Mouse (Mus musculus) intestine, embryonic 15.5 days (tissue): Measurements from ENCODE around the gene Ehd3. TPM values are rescaled to one million over a fixed set of nuclear protein-coding genes. Genes with fewer than 3 reads are reported as not detected.
"Not testable (repeated sequence)": the region's sequence is repeated elsewhere in the genome, so short reads cannot be mapped to it uniquely, and the experiment has no call there.

Source experiments
- ATAC-seq: fragments of 200-750 bp; cut with Nextera tagmentation; 2 replicates; pipeline ENCODE4 v1.8.0; 2017; ENCODE audit warnings: moderate TSS enrichment, moderate library complexity
- H3K27ac ChIP-seq: fragments of 300-500 bp; sonication (generic); 2 replicates; pipeline ENCODE4 v1.5.1; 2015; ENCODE audit warnings: mild to moderate bottlenecking, inconsistent platforms
- H3K27me3 ChIP-seq: fragments of 300-500 bp; sonication (generic); replicated peaks from 2 replicates; pipeline ENCODE4 v1.6.1; 2015; ENCODE audit warnings: inconsistent platforms
- H3K36me3 ChIP-seq: fragments of 300-500 bp; sonication (generic); 2 replicates; pipeline ENCODE4 v1.6.1; 2015; ENCODE audit warnings: inconsistent platforms
- H3K4me1 ChIP-seq: fragments of 300-500 bp; sonication (generic); replicated peaks from 2 replicates; pipeline ENCODE4 v1.6.1; 2015; ENCODE audit warnings: inconsistent platforms
- H3K4me2 ChIP-seq: fragments of 300-500 bp; sonication (generic); replicated peaks from 2 replicates; pipeline ENCODE4 v1.6.1; 2015; ENCODE audit warnings: mild to moderate bottlenecking, inconsistent platforms
- H3K4me3 ChIP-seq: fragments of 300-500 bp; sonication (generic); replicated peaks from 2 replicates; pipeline ENCODE4 v1.5.1; 2015; ENCODE audit warnings: inconsistent platforms
- H3K9ac ChIP-seq: fragments of 300-500 bp; sonication (generic); 2 replicates; pipeline ENCODE4 v1.6.1; 2015; ENCODE audit warnings: inconsistent platforms
- H3K9me3 ChIP-seq: fragments of 300-500 bp; sonication (generic); 2 replicates; pipeline ENCODE4 v1.6.1; 2016; ENCODE audit warnings: inconsistent platforms
- WGBS: fragments of 180-500 bp; shearing (Covaris S2); methylation state at CpG from one replicate; pipeline ENCODE4 v1.1.7; 2015; 5-methylcytosine and 5-hydroxymethylcytosine counted together
- polyA plus RNA-seq: library from polyadenylated mRNA; unstranded; fragments of >200 nt; fragmentation: Nextera tagmentation; extraction: Ambion mirVana; gene quantifications from 2 replicates; pipeline ENCODE4 v1.2.1, GENCODE M21; 2015

Ehd3 gene
- polyA plus RNA-seq, 1 experiment from 2014 or later, result 6.2 TPM

- H3K36me3 ChIP-seq, result no peaks in the 10 kb centered on the region
- H3K4me3 ChIP-seq, result no peak overlapping the region
- H3K9me3 ChIP-seq, result no peaks in the 10 kb centered on the region
- WGBS, result 68% methylated on average over 4 of the region's 4 CpGs
- H3K9ac ChIP-seq, result no peak overlapping the region
- H3K4me2 ChIP-seq, result no peak overlapping the region
- no peaks in the 10 kb centered on the region for H3K27me3 ChIP-seq
- H3K27ac ChIP-seq, result no peak overlapping the region
- ATAC-seq, result no peak
- no peaks in the 10 kb centered on the region for H3K4me1 ChIP-seq
Observed at GRCm38 (mm10) chr17:73831427-73831826, 27.5 kb downstream of the Ehd3 start.

GRCm38 (mm10) chr17:73832901-73833300 lies 29.0 kb downstream of the Ehd3 start:
- no peaks in the 10 kb centered on the region for H3K36me3 ChIP-seq
- no peaks in the 10 kb centered on the region for H3K27me3 ChIP-seq
- WGBS, result 89% methylated on average over 1 of the region's 1 CpGs
- no peak overlapping the region for H3K27ac ChIP-seq
- no peak overlapping the region for H3K4me2 ChIP-seq
- no peak overlapping the region for H3K4me3 ChIP-seq
- H3K9me3 ChIP-seq, result no peaks in the 10 kb centered on the region
- ATAC-seq, result no peak
- H3K9ac ChIP-seq, result no peak overlapping the region
- H3K4me1 ChIP-seq, result no peaks in the 10 kb centered on the region

GRCm38 (mm10) chr17:73833474-73833873 lies 29.5 kb downstream of the Ehd3 start:
- 80% methylated on average over 3 of the region's 3 CpGs for WGBS
- no peak overlapping the region for H3K27ac ChIP-seq
- no peak overlapping the region for H3K4me2 ChIP-seq
- H3K27me3 ChIP-seq, result no peaks in the 10 kb centered on the region
- no peak overlapping the region for H3K4me3 ChIP-seq
- H3K4me1 ChIP-seq, result no peaks in the 10 kb centered on the region
- no peaks in the 10 kb centered on the region for H3K9me3 ChIP-seq
- ATAC-seq, result no peak; the same call in 1 of the 2 replicates
- H3K9ac ChIP-seq, result no peak overlapping the region
- no peaks in the 10 kb centered on the region for H3K36me3 ChIP-seq

- no peak overlapping the region for H3K9ac ChIP-seq
- H3K4me1 ChIP-seq, result no peaks in the 10 kb centered on the region
- 90% methylated on average over 3 of the region's 3 CpGs for WGBS
- no peak overlapping the region for H3K4me3 ChIP-seq
- no peak for ATAC-seq
- no peaks in the 10 kb centered on the region for H3K27me3 ChIP-seq
- H3K27ac ChIP-seq, result no peak overlapping the region
- H3K9me3 ChIP-seq, result no peaks in the 10 kb centered on the region
- no peaks in the 10 kb centered on the region for H3K36me3 ChIP-seq
- no peak overlapping the region for H3K4me2 ChIP-seq
Observed at GRCm38 (mm10) chr17:73836601-73837000, 32.7 kb downstream of the Ehd3 start.

- H3K4me1 ChIP-seq, result no peaks in the 10 kb centered on the region
- no peak overlapping the region for H3K27ac ChIP-seq
- H3K36me3 ChIP-seq, result no peaks in the 10 kb centered on the region
- ATAC-seq, result no peak
- WGBS, result 81% methylated on average over 4 of the region's 4 CpGs
- no peaks in the 10 kb centered on the region for H3K9me3 ChIP-seq
- no peak overlapping the region for H3K4me3 ChIP-seq
- H3K27me3 ChIP-seq, result no peaks in the 10 kb centered on the region
- no peak overlapping the region for H3K9ac ChIP-seq
- H3K4me2 ChIP-seq, result no peak overlapping the region
Observed at GRCm38 (mm10) chr17:73837244-73837643, 33.3 kb downstream of the Ehd3 start.

GRCm38 (mm10) chr17:73839086-73839835 lies 35.3 kb downstream of the Ehd3 start:
- H3K4me3 ChIP-seq, result no peak overlapping the region
- no peak overlapping the region for H3K27ac ChIP-seq
- no peak overlapping the region for H3K4me2 ChIP-seq
- no peak for ATAC-seq
- H3K36me3 ChIP-seq, result no peaks in the 10 kb centered on the region
- H3K27me3 ChIP-seq, result no peaks in the 10 kb centered on the region
- no peaks in the 10 kb centered on the region for H3K9me3 ChIP-seq
- H3K9ac ChIP-seq, result no peak overlapping the region
- no peaks in the 10 kb centered on the region for H3K4me1 ChIP-seq
- WGBS, result 61% methylated on average over 3 of the region's 3 CpGs

- H3K4me2 ChIP-seq, H3K9me3 ChIP-seq, H3K4me3 ChIP-seq, H3K36me3 ChIP-seq, H3K4me1 ChIP-seq, H3K27me3 ChIP-seq, H3K9ac ChIP-seq, ATAC-seq, H3K27ac ChIP-seq: not testable (repeated sequence)
- WGBS, result 23% methylated on average over 1 of the region's 1 CpGs
Observed at GRCm38 (mm10) chr17:73839876-73840275, 35.9 kb downstream of the Ehd3 start.

- Histone ChIP-seq H3K9ac (no peak overlapping the region), H3K4me2 (no peak overlapping the region), H3K4me1 (no peaks in the 10 kb centered on the region), H3K36me3 (no peaks in the 10 kb centered on the region), H3K27me3 (no peaks in the 10 kb centered on the region), H3K4me3 (no peak overlapping the region), H3K27ac (no peak overlapping the region), H3K9me3 (no peaks in the 10 kb centered on the region)
- WGBS, result 46% methylated on average over 1 of the region's 1 CpGs
- no peak for ATAC-seq
Observed at GRCm38 (mm10) chr17:73842963-73843362, 39.0 kb downstream of the Ehd3 start.

- no peak for ATAC-seq
- 59% methylated on average over 3 of the region's 3 CpGs for WGBS
- H3K4me2 ChIP-seq, result no peak overlapping the region
- H3K27me3 ChIP-seq, result no peaks in the 10 kb centered on the region
- H3K4me3 ChIP-seq, result no peak overlapping the region
- no peaks in the 10 kb centered on the region for H3K9me3 ChIP-seq
- H3K4me1 ChIP-seq, result no peaks in the 10 kb centered on the region
- no peak overlapping the region for H3K27ac ChIP-seq
- H3K36me3 ChIP-seq, result no peaks in the 10 kb centered on the region
- no peak overlapping the region for H3K9ac ChIP-seq
Observed at GRCm38 (mm10) chr17:73845632-73846031, 41.7 kb downstream of the Ehd3 start.

- ATAC-seq, result no peak
- WGBS, result 88% methylated on average over 1 of the region's 1 CpGs
- Histone ChIP-seq H3K27ac (no peak overlapping the region), H3K9ac (no peak overlapping the region), H3K9me3 (no peaks in the 10 kb centered on the region), H3K4me1 (no peaks in the 10 kb centered on the region), H3K36me3 (no peaks in the 10 kb centered on the region), H3K27me3 (no peaks in the 10 kb centered on the region), H3K4me2 (no peak overlapping the region), H3K4me3 (no peak overlapping the region)
Observed at GRCm38 (mm10) chr17:73847399-73847798, 43.5 kb downstream of the Ehd3 start.

GRCm38 (mm10) chr17:73853041-73853440 lies 49.1 kb downstream of the Ehd3 start:
- 62% methylated on average over 11 of the region's 11 CpGs for WGBS
- Histone ChIP-seq H3K27ac (no peak overlapping the region), H3K9me3 (no peaks in the 10 kb centered on the region), H3K4me2 (no peak overlapping the region), H3K4me3 (no peak overlapping the region), H3K4me1 (no peaks in the 10 kb centered on the region), H3K36me3 (no peaks in the 10 kb centered on the region), H3K27me3 (no peaks in the 10 kb centered on the region), H3K9ac (no peak overlapping the region)
- no peak for ATAC-seq

GRCm38 (mm10) chr17:73853717-73854116 lies 49.8 kb downstream of the Ehd3 start:
- ATAC-seq, result no peak
- Histone ChIP-seq H3K36me3 (no peaks in the 10 kb centered on the region), H3K9me3 (no peaks in the 10 kb centered on the region), H3K9ac (no peak overlapping the region), H3K4me3 (no peak overlapping the region), H3K4me1 (no peaks in the 10 kb centered on the region), H3K27ac (no peak overlapping the region), H3K4me2 (no peak overlapping the region), H3K27me3 (no peaks in the 10 kb centered on the region)
- WGBS, result 83% methylated on average over 4 of the region's 4 CpGs

GRCm38 (mm10) chr17:73869008-73869685 lies 65.2 kb downstream of the Ehd3 start:
- no peak for ATAC-seq
- Histone ChIP-seq H3K36me3 (no peaks in the 10 kb centered on the region), H3K4me2 (no peak overlapping the region), H3K4me3 (no peak overlapping the region), H3K27ac (no peak overlapping the region), H3K4me1 (no peaks in the 10 kb centered on the region), H3K9me3 (no peaks in the 10 kb centered on the region), H3K9ac (no peak overlapping the region), H3K27me3 (no peaks in the 10 kb centered on the region)
- 92% methylated on average over 9 of the region's 9 CpGs for WGBS
